Mouse (Mus musculus) lung, postnatal 0 days (tissue): Measurements from ENCODE around the gene Sod3. TPM values are rescaled to one million over a fixed set of nuclear protein-coding genes. Genes with fewer than 3 reads are reported as not detected.
A peak's percentile ranks its signal among the peaks of the same experiment; 100 is the strongest.

Source experiments
- ATAC-seq: fragments of 200-750 bp; cut with Nextera tagmentation; 2 replicates; pipeline ENCODE4 v1.8.0; 2017; ENCODE audit warnings: moderate library complexity
- DNase-seq: peaks from one replicate; pipeline ENCODE4 v3.0.0-alpha.2; 2016; ENCODE audit warnings: low spot score
- H3K27ac ChIP-seq: fragments of 300-500 bp; sonication (generic); 2 replicates; pipeline ENCODE4 v1.5.1; 2014; ENCODE audit warnings: antibody characterized with exemption, mild to moderate bottlenecking, low read length, mixed read lengths
- H3K27me3 ChIP-seq: fragments of 300-500 bp; sonication (generic); replicated peaks from 2 replicates; pipeline ENCODE4 v1.6.1; 2014; ENCODE audit warnings: low read length, mixed read lengths; ENCODE audit not compliant: insufficient read depth
- H3K36me3 ChIP-seq: fragments of 300-500 bp; sonication (generic); 2 replicates; pipeline ENCODE4 v1.6.1; 2014; ENCODE audit warnings: low read length, mixed read lengths; ENCODE audit not compliant: insufficient read depth
- H3K4me1 ChIP-seq: fragments of 300-500 bp; sonication (generic); 2 replicates; pipeline ENCODE4 v1.6.1; 2014; ENCODE audit warnings: antibody characterized with exemption, low read depth, low read length, mixed read lengths; ENCODE audit not compliant: insufficient read depth
- H3K4me2 ChIP-seq: fragments of 300-500 bp; sonication (generic); replicated peaks from 2 replicates; pipeline ENCODE4 v1.6.1; 2014; ENCODE audit warnings: low read depth, mild to moderate bottlenecking, low read length, moderate library complexity, mixed read lengths
- H3K4me3 ChIP-seq: fragments of 300-500 bp; sonication (generic); 2 replicates; pipeline ENCODE4 v1.5.1; 2014; ENCODE audit warnings: low read depth, low read length
- H3K9ac ChIP-seq: fragments of 300-500 bp; sonication (generic); replicated peaks from 2 replicates; pipeline ENCODE4 v1.6.1; 2014; ENCODE audit warnings: low read depth, mild to moderate bottlenecking
- H3K9me3 ChIP-seq: fragments of 300-500 bp; sonication (generic); 2 replicates; pipeline ENCODE4 v1.6.1; 2016; ENCODE audit warnings: low read length, mixed read lengths
- CTCF ChIP-seq: IDR thresholded peaks from 2 replicates; pipeline ENCODE4 v1.5.1; 2016; ENCODE audit warnings: antibody characterized with exemption, mild to moderate bottlenecking
- EP300 ChIP-seq: IDR thresholded peaks from 2 replicates; pipeline ENCODE4 v1.6.1; 2016; ENCODE audit warnings: antibody characterized with exemption, mild to moderate bottlenecking, control low read depth
- WGBS: fragments of 180-500 bp; shearing (Covaris S2); extraction: QIAGEN DNeasy Blood & Tissue Kit; methylation state at CpG from one replicate; pipeline ENCODE4 v1.1.7; 2014; 5-methylcytosine and 5-hydroxymethylcytosine counted together
- polyA plus RNA-seq: library from polyadenylated mRNA; unstranded; fragments of >200 nt; fragmentation: Nextera tagmentation; extraction: Ambion mirVana; gene quantifications from 2 replicates; pipeline ENCODE4 v1.2.1, GENCODE M21; 2015

Gene Sod3
- polyA plus RNA-seq, 1 experiment from 2014 or later = 16.8 TPM

- Histone ChIP-seq H3K4me3 (no peak overlapping the region), H3K4me2 (no peak overlapping the region), H3K4me1 (0 out of 2 replicates have a peak, but pooled peaks cover 2% of the 10 kb centered on the region), H3K27ac (no peak overlapping the region), H3K9me3 (no peaks in the 10 kb centered on the region), H3K27me3 (no peaks in the 10 kb centered on the region), H3K9ac (no peak overlapping the region), H3K36me3 (no peaks in the 10 kb centered on the region)
- ATAC-seq (no peak), DNase-seq (no peak)
- 70% methylated on average over 2 of the region's 2 CpGs for WGBS
- TF ChIP-seq EP300 (no peak), CTCF (no peak)
These were observed 22.4 kb downstream of the Sod3 start for GRCm38 (mm10) chr5:52386016-52386415.

GRCm38 (mm10) chr5:52388092-52388749 lies 24.6 kb downstream of the Sod3 start:
- peak; percentile 11 for DNase-seq
- H3K4me3 ChIP-seq = no peak overlapping the region
- TF ChIP-seq EP300 = no peak
- no peak for TF ChIP-seq CTCF

DNA sequence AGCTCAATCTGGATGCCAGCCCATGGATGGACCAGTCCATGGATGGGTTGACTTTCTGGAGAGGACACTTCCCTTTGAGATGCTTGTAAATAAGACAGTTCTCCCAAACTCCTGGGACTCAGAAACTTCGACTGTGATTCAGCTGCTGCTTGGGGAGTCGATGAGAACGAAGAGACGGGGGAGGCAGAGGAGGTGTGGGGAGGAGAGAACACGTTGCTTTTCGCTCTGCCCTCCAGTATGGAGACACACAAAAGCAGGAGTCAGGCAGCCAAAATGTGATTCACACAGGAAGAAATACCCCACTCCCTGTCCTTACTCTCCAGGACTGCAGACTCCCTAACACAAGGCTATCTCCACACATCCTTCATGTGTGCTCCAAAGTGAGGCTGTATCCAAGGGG lies 26.8 kb downstream of the Sod3 start:
- H3K4me1 ChIP-seq = 0 out of 2 replicates have a peak, but pooled peaks cover 2% of the 10 kb centered on the region
- ATAC-seq (no peak), DNase-seq (no peak)
- H3K9me3 ChIP-seq = no peaks in the 10 kb centered on the region
- TF ChIP-seq CTCF = no peak
- no peak for TF ChIP-seq EP300
- no peaks in the 10 kb centered on the region for H3K27me3 ChIP-seq
- 84% methylated on average over 6 of the region's 6 CpGs for WGBS
- H3K27ac ChIP-seq = no peak overlapping the region
- H3K9ac ChIP-seq = no peak overlapping the region
- no peaks in the 10 kb centered on the region for H3K36me3 ChIP-seq
- no peak overlapping the region for H3K4me3 ChIP-seq
- no peak overlapping the region for H3K4me2 ChIP-seq

More at GRCm38 (mm10) chr5:52388092-52388749, 24.6 kb downstream of the Sod3 start:
- 0 out of 2 replicates have a peak, but pooled peaks cover 2% of the 10 kb centered on the region for H3K4me1 ChIP-seq
- H3K9me3 ChIP-seq = no peaks in the 10 kb centered on the region
- no peaks in the 10 kb centered on the region for H3K36me3 ChIP-seq
- ATAC-seq = no peak
- no peak overlapping the region for H3K9ac ChIP-seq
- WGBS = 68% methylated on average over 7 of the region's 7 CpGs
- no peak overlapping the region for H3K4me2 ChIP-seq
- H3K27me3 ChIP-seq = no peaks in the 10 kb centered on the region
- no peak overlapping the region for H3K27ac ChIP-seq

DNA sequence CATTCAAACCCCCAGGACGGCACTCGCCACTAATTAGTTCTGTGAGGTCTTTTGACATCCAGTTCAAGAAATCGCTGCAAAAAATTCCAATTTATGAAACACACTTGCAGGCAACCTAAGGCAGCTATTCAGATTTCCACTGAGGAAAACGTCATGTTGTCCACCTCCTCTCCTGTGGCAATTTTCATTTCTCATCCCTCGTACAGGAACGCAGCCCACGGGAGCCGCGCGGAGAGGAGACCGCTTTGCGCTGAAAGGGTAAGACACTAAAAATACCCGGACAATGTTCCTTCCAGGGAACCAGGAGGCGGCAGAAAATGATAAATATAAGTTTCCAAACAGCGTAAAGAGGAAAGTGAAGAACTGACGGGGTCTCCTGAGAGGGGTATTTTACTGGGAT lies 27.9 kb downstream of the Sod3 start:
- H3K27ac ChIP-seq = no peak overlapping the region
- H3K9ac ChIP-seq = no peak overlapping the region
- no peaks in the 10 kb centered on the region for H3K36me3 ChIP-seq
- no peaks in the 10 kb centered on the region for H3K27me3 ChIP-seq
- H3K4me3 ChIP-seq = no peak overlapping the region
- no peak overlapping the region for H3K4me2 ChIP-seq
- DNase-seq (no peak), ATAC-seq (no peak)
- 0 out of 2 replicates have a peak, but pooled peaks cover 2% of the 10 kb centered on the region for H3K4me1 ChIP-seq
- WGBS = 67% methylated on average over 16 of the region's 16 CpGs
- TF ChIP-seq EP300 (no peak), CTCF (no peak)
- H3K9me3 ChIP-seq = no peaks in the 10 kb centered on the region

DNA sequence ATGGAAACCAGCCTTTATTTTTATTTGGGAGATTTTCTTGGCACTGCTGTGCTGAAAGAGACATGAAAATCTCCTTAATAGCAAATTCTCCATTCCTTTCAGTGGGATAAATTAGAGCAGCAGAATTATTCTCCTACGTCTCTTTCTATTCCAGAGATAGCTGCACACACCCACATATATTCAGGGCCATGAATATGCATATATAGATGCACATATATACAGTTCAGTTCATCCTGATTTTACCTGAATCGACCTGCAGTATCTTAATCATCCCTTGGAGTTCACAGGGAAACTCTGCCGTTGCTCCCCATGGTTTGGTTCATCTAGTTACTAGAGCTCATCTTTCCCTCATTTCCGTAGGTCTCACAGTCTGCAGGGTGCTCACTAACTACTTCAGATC lies 30.2 kb downstream of the Sod3 start:
- no peaks in the 10 kb centered on the region for H3K9me3 ChIP-seq
- no peaks in the 10 kb centered on the region for H3K36me3 ChIP-seq
- WGBS = 88% methylated on average over 4 of the region's 4 CpGs
- no peak overlapping the region for H3K27ac ChIP-seq
- no peak overlapping the region for H3K9ac ChIP-seq
- DNase-seq (no peak), ATAC-seq (no peak)
- H3K4me3 ChIP-seq = no peak overlapping the region
- no peak overlapping the region for H3K4me2 ChIP-seq
- no peak for TF ChIP-seq CTCF
- no peak for TF ChIP-seq EP300
- H3K27me3 ChIP-seq = no peaks in the 10 kb centered on the region
- H3K4me1 ChIP-seq = 0 out of 2 replicates have a peak, but pooled peaks cover 2% of the 10 kb centered on the region

GRCm38 (mm10) chr5:52404373-52404772 lies 40.8 kb downstream of the Sod3 start:
- H3K27ac ChIP-seq = no peak overlapping the region
- H3K36me3 ChIP-seq = no peaks in the 10 kb centered on the region
- WGBS = 66% methylated on average over 8 of the region's 8 CpGs
- TF ChIP-seq EP300 (no peak), CTCF (no peak)
- DNase-seq (no peak), ATAC-seq (no peak)
- H3K4me1 ChIP-seq = no peaks in the 10 kb centered on the region
- H3K4me3 ChIP-seq = no peak overlapping the region
- no peaks in the 10 kb centered on the region for H3K27me3 ChIP-seq
- no peak overlapping the region for H3K9ac ChIP-seq
- no peaks in the 10 kb centered on the region for H3K9me3 ChIP-seq
- no peak overlapping the region for H3K4me2 ChIP-seq
